Mouse (Mus musculus) erythroid progenitor cell, adult 5-6 weeks (primary cell): Measurements from ENCODE around the gene Cox17. TPM values are rescaled to one million over a fixed set of nuclear protein-coding genes. Genes with fewer than 3 reads are reported as not detected.
A peak's percentile ranks its signal among the peaks of the same experiment; 100 is the strongest.

ENCODE experiments used
- ATAC-seq: replicated peaks from 2 replicates; pipeline ENCODE4 v1.8.0; 2016; ENCODE audit warnings: moderate number of reproducible peaks, mild to moderate bottlenecking, moderate TSS enrichment, inconsistent platforms; ENCODE audit not compliant: poor library complexity, low FRiP score, severe bottlenecking
- total RNA-seq, 2 experiments: library from RNA; stranded (forward) in 1 of 2; stranded (reverse) in 1 of 2; fragments of 150-400 nt in 1 of 2; fragments of 186-747, 209-891 nt in 1 of 2; gene quantifications; 2 replicates each; pipeline versions ENCODE4 v1.2.3 to v1.2.4; 2015 to 2017; ENCODE audit warnings: low replicate concordance in 2 of 2

The Cox17 gene
- total RNA-seq, 2 experiments from 2014 or later, result 157 to 196 TPM

- ATAC-seq, result no peak
Measured at GRCm38 (mm10) chr16:38388757-38389156, 42.0 kb downstream of the Cox17 start.

DNA sequence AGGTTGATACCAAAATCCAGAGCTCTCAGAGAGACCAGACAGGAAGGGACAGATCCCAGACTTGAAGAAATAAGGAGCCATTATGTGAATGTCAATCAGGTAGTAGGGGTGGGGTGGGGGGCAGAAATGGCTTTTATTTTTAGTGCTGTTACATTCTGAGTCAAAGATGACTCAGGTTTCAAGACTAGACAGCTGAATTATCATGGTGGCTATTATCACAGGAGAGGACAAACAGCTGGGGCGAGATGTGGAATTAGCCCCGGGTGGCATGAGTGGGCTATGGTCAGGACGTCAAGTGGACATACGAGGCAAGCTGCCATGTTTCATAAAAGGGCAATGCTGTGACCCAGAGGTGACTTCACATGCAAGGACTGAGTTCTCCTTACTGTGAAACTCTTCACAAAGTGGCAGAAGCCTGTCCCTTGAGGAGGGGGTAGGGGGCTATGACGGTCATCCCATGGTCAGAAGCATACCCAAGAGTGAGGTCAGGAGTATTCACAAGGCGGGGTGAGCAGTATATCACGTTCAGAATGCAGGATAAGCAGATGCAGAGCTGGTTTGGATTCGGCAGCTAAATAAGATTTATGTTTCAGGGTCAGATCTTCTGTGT, 42.6 kb downstream of the Cox17 start:
- no peak for ATAC-seq

DNA sequence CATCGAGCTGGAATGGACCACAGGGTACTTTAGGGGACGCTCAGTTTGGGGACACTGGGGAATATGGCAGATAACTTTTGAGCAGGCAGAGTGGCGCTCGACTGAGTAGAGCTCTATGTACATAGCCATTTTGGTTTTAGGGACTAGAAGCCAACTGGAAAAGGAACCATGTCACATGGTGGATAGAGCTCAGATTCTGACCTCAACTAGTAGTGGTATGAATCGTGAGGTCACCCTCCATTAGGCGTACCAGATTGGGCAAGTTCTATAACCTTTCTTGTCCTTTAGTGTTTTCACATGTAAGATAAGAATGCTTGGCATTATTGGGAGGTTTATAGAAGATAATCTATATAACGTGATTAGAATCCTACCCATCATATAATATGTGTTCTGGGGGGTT, 43.5 kb downstream of the Cox17 start:
- ATAC-seq, result no peak

DNA sequence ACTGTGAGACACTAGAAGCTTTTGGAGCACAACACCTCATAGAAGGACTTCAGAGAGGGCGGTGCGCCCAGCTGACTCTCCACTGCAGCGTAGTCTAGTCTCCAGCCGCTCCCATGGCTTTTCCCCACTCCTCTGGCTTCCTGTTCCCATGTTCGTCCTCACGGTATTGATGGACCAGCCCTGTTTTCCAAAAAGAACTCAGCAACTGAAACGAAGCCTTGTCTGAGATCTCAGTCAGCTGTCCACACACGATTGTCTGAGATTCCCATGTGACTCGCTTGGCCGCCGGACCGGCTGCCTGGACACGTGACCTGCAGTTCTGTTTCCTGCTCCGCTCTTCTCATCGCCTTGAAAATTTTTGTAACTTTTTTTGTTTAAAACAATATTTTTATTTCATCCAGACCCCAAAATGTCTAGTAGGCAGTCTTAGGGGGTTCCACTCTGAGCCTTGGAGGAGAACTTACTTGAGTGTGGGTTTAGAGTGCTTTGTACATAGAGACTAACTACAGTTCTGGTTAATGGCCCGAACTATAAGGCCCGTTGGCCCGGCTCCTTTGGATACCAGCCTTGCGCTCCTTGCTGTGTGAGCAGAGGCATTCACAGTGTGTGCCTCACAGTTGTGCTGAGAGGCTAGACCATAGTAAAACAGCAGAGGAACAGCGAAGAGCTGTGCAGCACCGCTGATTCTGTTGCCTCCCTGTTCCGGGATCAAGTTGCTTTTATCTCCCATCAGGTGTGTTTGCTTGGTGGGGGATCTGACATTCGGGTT, 45.5 kb downstream of the Cox17 start:
- ATAC-seq, result no peak

DNA sequence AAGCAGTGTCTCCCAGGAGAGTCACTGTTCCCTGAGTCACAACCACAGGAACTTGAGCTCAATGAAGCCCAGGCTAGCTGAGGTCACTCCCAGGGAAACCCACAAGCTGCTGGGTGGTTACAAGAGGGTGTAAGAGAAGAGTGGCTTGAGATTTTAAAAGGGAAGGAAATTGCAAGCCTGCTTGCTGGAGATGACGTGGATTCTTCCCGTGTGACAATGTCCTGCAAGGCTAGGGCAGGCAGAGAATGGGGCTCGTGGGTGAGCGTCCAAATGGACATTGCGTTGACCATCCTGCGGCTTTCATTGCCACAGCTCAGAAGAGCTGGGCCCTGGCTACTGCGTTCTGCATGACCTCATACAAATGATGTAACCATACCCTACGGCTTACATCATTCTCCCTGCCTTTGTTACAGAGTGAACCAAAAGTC, 47.4 kb downstream of the Cox17 start:
- ATAC-seq, result 0 out of 2 replicates have a peak, but pooled peaks have one; percentile 19

DNA sequence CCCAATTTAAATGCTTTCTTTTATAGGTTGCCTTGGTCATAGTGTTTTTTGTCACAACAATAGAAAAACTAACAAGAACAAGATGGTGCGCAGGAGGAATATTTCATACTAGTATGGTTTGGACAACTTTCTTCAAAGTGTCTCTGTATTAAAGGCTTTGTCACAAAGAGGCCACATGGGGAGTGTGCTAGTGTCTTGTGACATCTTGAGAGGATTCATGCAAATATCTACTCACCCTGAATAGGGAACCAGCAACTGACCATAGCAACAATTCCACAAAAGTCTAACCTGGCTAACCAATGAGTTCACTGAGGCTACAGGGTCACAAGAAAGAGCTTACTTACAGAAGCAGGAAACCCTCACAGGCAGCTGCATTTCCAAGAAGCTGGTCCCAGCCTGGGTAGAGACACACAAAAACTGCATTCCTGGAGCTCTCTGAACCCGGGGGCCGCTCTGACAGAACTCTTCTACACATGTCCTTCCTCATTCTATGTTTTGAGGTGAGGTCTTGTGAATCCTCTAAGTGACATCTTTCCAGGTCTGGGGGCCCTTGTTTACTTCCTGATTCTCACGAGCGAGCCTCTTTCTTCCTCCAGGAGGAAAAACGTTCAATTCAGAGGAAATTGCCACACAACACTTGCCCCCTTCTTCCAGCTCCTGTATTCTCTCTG, 48.4 kb downstream of the Cox17 start:
- no peak for ATAC-seq

- no peak for ATAC-seq
Measured at GRCm38 (mm10) chr16:38396155-38396554, 49.4 kb downstream of the Cox17 start.

GRCm38 (mm10) chr16:38398266-38398665, 51.5 kb downstream of the Cox17 start:
- ATAC-seq, result no peak

DNA sequence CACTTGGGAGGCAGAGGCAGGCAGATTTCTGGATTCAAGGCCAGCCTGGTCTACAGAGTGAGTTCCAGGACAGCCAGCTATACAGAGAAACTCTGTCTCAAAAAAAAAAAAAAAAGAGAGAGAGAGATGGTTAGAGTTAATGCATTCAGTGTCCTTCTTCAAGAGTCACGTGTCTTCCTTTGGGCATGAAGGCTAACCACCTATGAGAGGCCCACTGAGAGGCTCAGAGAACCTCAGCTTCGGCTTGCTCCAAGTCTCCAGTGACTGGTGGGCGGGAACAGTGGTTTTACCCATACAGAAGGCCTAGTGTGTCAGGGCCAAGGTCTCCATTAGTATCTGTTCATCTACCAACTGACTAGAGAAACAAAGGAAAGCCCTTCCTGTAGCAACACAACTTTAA, 52.3 kb downstream of the Cox17 start:
- no peak for ATAC-seq

GRCm38 (mm10) chr16:38399531-38400231, 52.9 kb downstream of the Cox17 start:
- ATAC-seq, result no peak

- no peak for ATAC-seq
Measured at GRCm38 (mm10) chr16:38400311-38400960, 53.6 kb downstream of the Cox17 start.

- ATAC-seq, result no peak
Measured at GRCm38 (mm10) chr16:38401468-38401867, 54.7 kb downstream of the Cox17 start.

Other genes starting within 250 kb of the Cox17 start
- not detected in 2 replicates for gene Nr1i2, start 52.2 kb upstream of the Cox17 start, total RNA-seq (2015; ENCODE audit: low replicate concordance)
- not detected in 2 replicates for gene Nr1i2, start 52.2 kb upstream of the Cox17 start, total RNA-seq (2017; ENCODE audit: low replicate concordance)
- not detected in 2 replicates for gene Maats1, start 4.8 kb upstream of the Cox17 start, total RNA-seq (2015; ENCODE audit: low replicate concordance)
- gene Maats1, start 4.8 kb upstream of the Cox17 start, total RNA-seq (2017; ENCODE audit: low replicate concordance), result not detected in 2 replicates
- not detected in 2 replicates for gene Gm21987, start within 50 bp of the Cox17 start, total RNA-seq (2015; ENCODE audit: low replicate concordance)
- gene Gm21987, start within 50 bp of the Cox17 start, total RNA-seq (2017; ENCODE audit: low replicate concordance), result not detected in 2 replicates
- gene Popdc2, start 15.2 kb downstream of the Cox17 start, total RNA-seq (2015; ENCODE audit: low replicate concordance), result 21.6 and 24.3 TPM in 2 replicates
- gene Popdc2, start 15.2 kb downstream of the Cox17 start, total RNA-seq (2017; ENCODE audit: low replicate concordance), result 18.8 and 23.0 TPM in 2 replicates
- gene Pla1a, start 86.2 kb downstream of the Cox17 start, total RNA-seq (2015; ENCODE audit: low replicate concordance), result not detected in 2 replicates
- not detected in 2 replicates for gene Pla1a, start 86.2 kb downstream of the Cox17 start, total RNA-seq (2017; ENCODE audit: low replicate concordance)
- gene Adprh, start 105.7 kb downstream of the Cox17 start, total RNA-seq (2015; ENCODE audit: low replicate concordance), result 1.8 and 6.7 TPM in 2 replicates
- gene Adprh, start 105.7 kb downstream of the Cox17 start, total RNA-seq (2017; ENCODE audit: low replicate concordance), result 1.9 and 4.1 TPM in 2 replicates
- not detected in 2 replicates for gene Cd80, start 108.6 kb downstream of the Cox17 start, total RNA-seq (2015; ENCODE audit: low replicate concordance)
- gene Cd80, start 108.6 kb downstream of the Cox17 start, total RNA-seq (2017; ENCODE audit: low replicate concordance), result not detected in 2 replicates
- 4.0 and 7.5 TPM in 2 replicates for gene Timmdc1, start 175.7 kb downstream of the Cox17 start, total RNA-seq (2015; ENCODE audit: low replicate concordance)
- gene Timmdc1, start 175.7 kb downstream of the Cox17 start, total RNA-seq (2017; ENCODE audit: low replicate concordance), result 5.5 and 14.8 TPM in 2 replicates
- gene Poglut1, start 203.3 kb downstream of the Cox17 start, total RNA-seq (2015; ENCODE audit: low replicate concordance), result 2.9 and 10.8 TPM in 2 replicates
- gene Poglut1, start 203.3 kb downstream of the Cox17 start, total RNA-seq (2017; ENCODE audit: low replicate concordance), result 5.3 TPM in 1 of 2 replicates, not detected in the other
- 28.5 and 33.9 TPM in 2 replicates for gene Tmem39a, start 211.7 kb downstream of the Cox17 start, total RNA-seq (2015; ENCODE audit: low replicate concordance)
- 5.3 and 16.8 TPM in 2 replicates for gene Tmem39a, start 211.7 kb downstream of the Cox17 start, total RNA-seq (2017; ENCODE audit: low replicate concordance)